Mouse (Mus musculus) MEL (cell line): Measurements from ENCODE around the gene Tuba3a.

ENCODE experiments used
- BHLHE40 ChIP-seq: IDR thresholded peaks from 2 replicates; pipeline ENCODE4 v1.6.1; 2012; ENCODE audit warnings: low read depth, mild to moderate bottlenecking, inconsistent platforms, low read length, improper control_type of control experiment, borderline replicate concordance
- CHD2 ChIP-seq: IDR thresholded peaks from 2 replicates; pipeline ENCODE4 v1.6.1; 2011; ENCODE audit warnings: low read length, improper control_type of control experiment
- CTCF ChIP-seq, 3 experiments: IDR thresholded peaks in 2 of 3; conservative IDR thresholded peaks in 1 of 3; 2 replicates each; pipeline ENCODE4 v1.5.1; 2011 to 2012; ENCODE audit warnings: low read length in 3 of 3, low read depth in 2 of 3, mild to moderate bottlenecking in 2 of 3, improper control_type of control experiment in 1 of 3, inconsistent platforms in 1 of 3, mixed read lengths in 1 of 3, moderate library complexity in 1 of 3; ENCODE audit not compliant: control insufficient read depth in 1 of 3, insufficient read depth in 1 of 3, poor library complexity in 1 of 3, severe bottlenecking in 1 of 3
- EP300 ChIP-seq, 2 experiments: IDR thresholded peaks; 2 replicates each; pipeline ENCODE4 v1.6.1; 2011; ENCODE audit warnings: improper control_type of control experiment in 2 of 2, low read length in 2 of 2, low read depth in 1 of 2, mild to moderate bottlenecking in 1 of 2
- GABPA ChIP-seq: IDR thresholded peaks from 2 replicates; pipeline ENCODE4 v1.6.1; 2012; ENCODE audit warnings: low read depth, mild to moderate bottlenecking, inconsistent platforms, low read length, improper control_type of control experiment, moderate library complexity
- JUND ChIP-seq: IDR thresholded peaks from 2 replicates; pipeline ENCODE4 v1.6.1; 2011; ENCODE audit warnings: low read depth, mild to moderate bottlenecking, improper control_type of control experiment, low read length
- MXI1 ChIP-seq: IDR thresholded peaks from 2 replicates; pipeline ENCODE4 v1.6.1; 2011; ENCODE audit warnings: mild to moderate bottlenecking, low read depth, low read length, improper control_type of control experiment
- TCF12 ChIP-seq: IDR thresholded peaks from 2 replicates; pipeline ENCODE4 v1.6.1; 2014; ENCODE audit warnings: low read depth, mild to moderate bottlenecking, inconsistent platforms, low read length, improper control_type of control experiment, moderate library complexity

DNA sequence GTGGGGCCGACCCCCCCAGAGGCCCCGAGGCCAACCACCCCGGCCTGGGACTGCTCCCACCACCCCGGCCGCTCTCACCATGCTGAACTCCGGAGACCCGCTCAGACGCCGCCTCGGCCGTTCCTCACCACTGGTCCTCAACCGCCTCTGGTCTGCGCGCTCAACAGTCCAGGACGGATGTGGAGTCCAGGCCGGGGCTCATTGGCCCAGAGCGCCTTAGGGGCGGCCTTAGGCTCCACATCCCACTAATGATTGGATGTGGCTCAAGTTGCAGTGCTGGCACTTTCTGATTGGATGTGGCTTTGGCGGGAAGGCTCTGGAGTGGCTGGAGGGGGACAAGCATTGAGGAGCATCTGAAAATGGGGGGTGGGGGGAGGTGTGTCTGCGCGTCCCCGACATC lies at the start of gene Tuba3a:
- TF ChIP-seq CTCF (IDR thresholded peaks at IDR 0.05 in 2 of 3, conservative IDR thresholded peaks at IDR 0.05 in 1 of 3; ENCODE audit: control insufficient read depth in 1 of 3, insufficient read depth in 1 of 3, low read depth in 2 of 3, low read length in 3 of 3, poor library complexity in 1 of 3, severe bottlenecking in 1 of 3) (no peak), BHLHE40 (no peak), TCF12 (no peak), EP300 (IDR thresholded peaks at IDR 0.05; ENCODE audit: low read depth in 1 of 2, low read length in 2 of 2) (no peak), CHD2 (no peak), MXI1 (no peak), GABPA (no peak), JUND (no peak)
